Mouse (Mus musculus): ENCODE data around the gene Maneal.

GRCm38 (mm10) chr4:124880599-124880998 lies 18.6 kb upstream of the Maneal start, which contains the start of gene Epha10:
- TF ChIP-seq CTCF (IDR thresholded peaks at IDR 0.05) (no peak), POLR2A (IDR thresholded peaks at IDR 0.05; ENCODE audit: insufficient read depth, low read depth, low read length) (no peak), EP300 (IDR thresholded peaks at IDR 0.05; ENCODE audit: insufficient read depth, low read depth, low read length) (no peak)

Data from heart, adult 2 months (tissue).